Mouse (Mus musculus) 3134 (cell line): Measurements from ENCODE around the gene Frmpd1.

ENCODE experiments used
- DNase-seq: peaks from one replicate; pipeline ENCODE4 v3.0.0-alpha.2; 2011; ENCODE audit warnings: low spot score; ENCODE audit not compliant: insufficient read length; ENCODE audit errors: extremely low read depth

The Frmpd1 gene

GRCm38 (mm10) chr4:45238260-45238659 lies 53.6 kb downstream of the Frmpd1 start:
- DNase-seq, result no peak

DNA sequence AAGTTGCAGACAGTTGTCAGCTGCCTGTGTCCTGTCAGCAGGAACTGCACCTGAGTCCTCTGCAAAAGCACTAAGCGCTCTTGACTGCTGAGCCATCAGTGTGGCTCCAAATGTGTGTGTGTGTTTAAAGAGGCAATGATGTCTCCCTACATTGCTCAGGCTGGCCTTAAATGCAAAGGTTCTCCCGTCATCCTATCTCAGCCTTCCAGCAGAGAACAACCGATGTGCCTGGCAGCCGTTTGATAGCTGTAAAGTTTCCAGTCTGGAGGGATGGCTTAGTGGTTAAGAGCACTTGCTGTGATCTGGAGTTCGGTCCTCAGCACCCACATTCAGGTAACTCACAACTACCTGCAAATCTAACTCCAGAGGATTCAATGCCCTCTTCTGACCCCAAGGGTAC lies 56.7 kb downstream of the Frmpd1 start:
- DNase-seq, result no peak

DNA sequence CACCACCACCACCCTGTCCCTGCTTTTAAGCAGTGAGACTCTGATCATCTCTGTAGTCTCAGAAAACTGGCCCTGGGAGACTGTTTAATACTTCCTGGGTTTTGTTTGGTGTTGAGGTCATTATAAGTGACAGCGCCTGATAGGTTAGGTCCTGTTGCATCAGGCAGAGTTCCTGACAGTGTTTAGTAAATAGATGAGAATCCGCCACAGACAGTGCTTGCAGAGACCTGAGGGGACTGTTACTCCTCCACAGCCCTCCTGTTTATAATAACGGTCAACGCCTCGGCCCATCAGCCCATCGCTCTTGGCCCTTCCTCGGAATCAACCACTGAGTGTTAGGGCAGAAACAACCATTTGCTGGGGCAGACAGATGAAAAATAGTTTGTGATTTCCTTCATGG lies 57.5 kb downstream of the Frmpd1 start:
- no peak for DNase-seq

- DNase-seq, result no peak
Measured at GRCm38 (mm10) chr4:45243211-45243902, 58.7 kb downstream of the Frmpd1 start.

DNA sequence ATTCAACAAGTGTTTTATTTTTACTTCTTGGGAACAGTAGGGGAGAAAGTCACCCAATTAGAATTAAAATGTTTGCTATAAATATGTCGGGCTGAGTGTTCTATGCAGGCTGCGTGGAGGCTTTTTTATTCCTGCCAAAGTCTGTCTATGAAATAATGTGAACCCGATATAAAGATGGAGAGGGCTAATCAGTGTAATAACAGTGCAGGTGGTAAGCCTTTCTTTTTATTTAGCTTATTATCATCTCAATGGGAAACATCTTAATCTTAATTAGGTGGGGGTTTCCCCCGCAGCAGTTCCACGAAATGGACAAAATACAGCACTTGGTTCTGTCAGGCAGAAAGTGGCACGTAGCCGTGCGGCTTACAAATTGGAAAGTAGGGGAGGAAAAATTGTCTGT lies 66.6 kb downstream of the Frmpd1 start:
- DNase-seq, result no peak

- no peak for DNase-seq
Measured at GRCm38 (mm10) chr4:45252861-45253262, 68.2 kb downstream of the Frmpd1 start.

DNA sequence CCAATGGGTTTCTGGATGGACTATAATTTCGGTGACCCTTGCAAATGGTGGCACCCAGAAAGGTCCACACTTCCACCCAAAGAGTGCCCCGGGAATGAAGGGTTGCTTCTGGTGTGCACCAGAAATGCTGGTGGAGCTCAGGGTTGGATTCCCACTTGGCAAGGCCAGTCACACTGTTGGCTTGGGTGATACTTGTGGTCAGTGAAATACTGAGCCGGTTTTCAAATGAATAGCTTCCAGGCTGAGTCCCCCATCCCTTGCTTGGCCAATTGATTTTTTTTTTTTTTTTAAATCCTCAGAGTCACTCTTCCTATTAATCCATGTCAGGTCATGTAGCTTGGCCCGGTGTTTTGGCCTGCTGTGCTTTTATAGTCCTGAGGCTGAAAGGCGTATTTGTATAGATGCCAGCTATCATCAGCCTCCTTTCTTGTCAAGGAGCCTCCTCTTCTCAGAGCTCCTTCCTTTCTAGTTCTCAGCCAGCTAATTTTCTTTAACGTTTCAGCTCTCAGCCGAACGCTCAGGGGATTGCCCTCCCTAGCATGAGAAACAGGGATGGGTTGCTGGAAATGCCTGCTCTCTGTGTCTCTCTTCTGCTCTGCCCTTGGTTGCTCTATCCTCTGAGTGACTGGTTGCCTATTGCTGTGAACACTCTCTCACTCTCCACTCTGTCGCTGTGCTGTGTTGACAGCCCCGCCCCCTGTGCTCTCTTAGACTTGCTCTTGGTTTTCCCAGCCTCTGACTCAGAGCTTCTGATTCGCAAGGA lies 69.3 kb downstream of the Frmpd1 start:
- DNase-seq, result no peak

DNA sequence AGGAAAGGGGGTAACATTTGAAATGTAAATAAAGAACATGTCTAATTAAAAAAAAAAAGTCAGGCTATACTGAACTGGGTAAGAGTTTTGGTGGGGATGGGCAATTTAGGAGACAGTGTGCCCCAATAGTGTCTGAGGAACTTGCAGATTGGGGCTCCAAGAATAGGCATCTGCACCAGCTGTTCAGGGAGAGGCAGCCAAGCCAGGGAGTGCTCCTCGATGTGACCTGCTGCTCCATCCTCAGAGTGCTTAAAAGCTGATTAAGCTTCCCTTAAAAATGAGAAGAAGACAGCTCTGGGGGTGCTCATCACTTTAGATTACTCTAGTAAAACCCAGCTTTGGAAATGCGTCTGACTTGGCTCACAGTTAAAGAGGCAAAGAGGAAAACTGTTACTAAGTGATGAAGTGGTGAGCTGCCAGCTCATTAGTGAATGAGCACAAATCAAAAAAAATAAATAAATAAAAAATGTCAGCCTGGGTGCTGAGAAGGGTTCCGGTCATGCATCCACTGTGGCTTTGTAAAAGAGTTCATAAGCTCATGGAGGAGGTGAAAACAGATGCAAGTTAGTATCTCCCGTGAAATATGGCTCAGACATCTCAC lies 74.7 kb downstream of the Frmpd1 start:
- DNase-seq, result no peak

DNA sequence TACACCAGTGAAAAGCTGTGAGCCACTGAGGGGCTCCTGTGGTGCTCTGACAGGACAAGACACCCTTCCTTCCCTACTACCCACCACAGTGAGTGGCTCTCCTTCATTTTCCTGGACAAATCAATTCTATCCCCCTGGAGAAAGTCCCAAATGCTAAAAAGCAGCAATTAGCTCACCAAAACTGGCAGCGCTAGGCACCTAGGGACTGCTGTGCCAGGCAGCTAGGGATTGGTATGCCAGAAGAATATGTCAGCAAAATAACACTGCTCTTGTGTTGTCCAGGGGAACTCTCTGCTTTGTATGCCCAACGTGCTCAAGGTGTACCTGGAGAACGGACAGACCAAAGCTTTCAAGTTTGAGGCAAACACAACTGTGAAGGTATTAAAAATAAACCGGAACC lies 76.9 kb downstream of the Frmpd1 start:
- no peak for DNase-seq

DNA sequence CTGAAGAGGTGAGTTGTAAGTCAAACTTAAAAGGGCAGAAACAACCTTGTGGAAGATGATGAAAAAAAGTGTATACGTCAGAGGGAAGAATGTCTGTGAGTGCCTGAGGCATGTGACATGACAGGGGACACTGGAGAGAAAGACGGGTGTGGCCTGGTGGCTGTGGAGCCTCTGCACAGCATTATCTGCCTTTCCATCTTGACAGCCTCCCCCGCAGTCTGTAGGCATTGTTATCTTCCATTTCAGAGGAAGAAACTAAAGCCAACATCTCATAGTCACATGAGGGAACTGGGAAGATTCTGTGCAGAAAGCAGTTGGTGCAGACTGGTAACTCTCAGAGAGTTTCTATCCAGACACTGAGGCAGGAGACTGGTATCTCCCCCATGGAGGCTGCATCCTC lies 83.2 kb downstream of the Frmpd1 start:
- DNase-seq, result no peak

DNA sequence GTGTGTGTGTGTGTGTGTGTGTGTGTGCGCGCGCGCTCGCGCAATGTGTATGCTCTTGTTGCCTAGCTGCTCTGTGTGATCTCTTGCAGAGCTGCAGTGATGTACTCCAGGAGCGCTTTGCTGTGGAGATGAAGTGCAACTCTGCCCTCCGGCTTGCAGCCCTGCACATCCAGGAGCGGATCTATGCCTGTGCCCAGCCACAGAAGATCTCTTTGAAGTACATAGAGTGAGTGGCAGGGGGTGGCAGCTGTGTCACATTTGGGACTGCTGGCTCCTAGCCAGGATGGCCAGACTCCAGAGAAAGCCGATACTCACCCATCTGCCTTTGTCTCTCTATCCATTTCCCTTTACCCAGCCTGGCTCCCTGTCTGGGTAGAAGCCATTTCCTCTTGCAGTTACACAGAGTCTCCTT lies 86.4 kb downstream of the Frmpd1 start:
- DNase-seq, result no peak

GRCm38 (mm10) chr4:45275770-45276169 lies 91.1 kb downstream of the Frmpd1 start:
- no peak for DNase-seq

- peak; percentile 28 for DNase-seq
Measured at GRCm38 (mm10) chr4:45279292-45279691, 94.6 kb downstream of the Frmpd1 start.

DNA sequence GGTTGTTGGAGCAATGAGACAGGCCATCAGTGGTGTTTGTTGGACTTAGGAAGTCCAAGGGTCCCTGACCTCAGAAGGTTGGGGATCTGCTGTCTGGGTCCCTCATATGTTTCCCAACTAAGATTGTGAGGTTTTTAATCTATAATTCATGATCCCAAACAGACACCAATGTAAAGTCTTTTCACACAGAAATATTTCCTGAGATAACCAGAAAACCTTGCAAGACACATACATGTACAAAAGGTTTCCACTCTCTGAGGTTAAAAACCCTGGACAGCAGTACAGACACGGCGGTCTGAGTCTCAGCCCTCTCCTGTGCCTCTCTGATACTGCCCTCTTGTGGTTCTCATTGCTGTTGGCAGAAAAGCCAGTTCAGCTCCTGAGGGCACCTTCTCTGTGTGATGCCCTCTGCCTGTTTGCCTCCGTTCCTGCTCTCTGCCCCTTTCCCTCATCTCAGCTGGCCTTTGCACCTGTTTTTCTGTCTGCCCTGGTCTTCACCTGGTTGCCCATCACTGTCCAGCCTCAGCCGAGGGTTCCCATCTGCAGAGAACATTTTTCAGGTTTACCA lies 95.4 kb downstream of the Frmpd1 start:
- DNase-seq, result no peak

DNA sequence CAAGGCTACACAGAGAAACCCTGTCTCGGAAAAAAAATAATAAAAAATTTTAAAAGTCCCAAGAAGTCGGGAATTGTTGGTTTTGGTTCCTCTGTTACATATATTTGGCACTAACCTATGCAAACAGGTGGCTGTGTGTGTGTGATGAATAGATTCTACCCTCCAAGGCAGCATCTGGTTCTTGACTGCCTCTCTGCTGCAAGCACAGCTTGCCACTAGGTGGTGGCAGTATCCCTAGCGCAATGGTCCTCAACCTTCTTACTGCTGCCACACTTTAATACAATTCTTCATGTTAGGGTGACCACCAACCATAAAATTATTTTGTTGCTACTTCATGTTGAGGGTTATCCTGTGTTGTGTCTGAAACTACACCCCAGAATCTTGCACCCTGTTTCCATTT lies 101.6 kb downstream of the Frmpd1 start:
- no peak for DNase-seq

DNA sequence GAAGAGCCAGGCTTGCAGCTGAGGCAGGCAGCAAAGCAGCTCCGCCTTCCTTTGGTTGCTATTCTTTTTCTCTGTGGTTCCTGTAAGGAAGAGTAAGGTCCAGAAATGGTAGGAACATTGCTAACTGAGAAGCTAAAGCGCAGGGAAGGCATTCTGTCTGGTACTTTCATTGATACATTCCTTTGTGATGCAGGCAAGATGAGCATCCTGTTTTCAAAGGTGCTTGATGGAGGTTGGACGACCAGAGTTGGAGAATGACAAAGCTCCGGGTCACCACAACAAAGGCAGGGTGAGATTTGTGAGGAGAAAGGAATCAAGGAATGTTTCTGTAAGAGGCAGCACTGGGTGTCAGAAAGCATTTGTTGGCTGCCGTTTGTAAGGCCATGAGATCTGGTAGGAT lies 103.2 kb downstream of the Frmpd1 start:
- no peak for DNase-seq

DNA sequence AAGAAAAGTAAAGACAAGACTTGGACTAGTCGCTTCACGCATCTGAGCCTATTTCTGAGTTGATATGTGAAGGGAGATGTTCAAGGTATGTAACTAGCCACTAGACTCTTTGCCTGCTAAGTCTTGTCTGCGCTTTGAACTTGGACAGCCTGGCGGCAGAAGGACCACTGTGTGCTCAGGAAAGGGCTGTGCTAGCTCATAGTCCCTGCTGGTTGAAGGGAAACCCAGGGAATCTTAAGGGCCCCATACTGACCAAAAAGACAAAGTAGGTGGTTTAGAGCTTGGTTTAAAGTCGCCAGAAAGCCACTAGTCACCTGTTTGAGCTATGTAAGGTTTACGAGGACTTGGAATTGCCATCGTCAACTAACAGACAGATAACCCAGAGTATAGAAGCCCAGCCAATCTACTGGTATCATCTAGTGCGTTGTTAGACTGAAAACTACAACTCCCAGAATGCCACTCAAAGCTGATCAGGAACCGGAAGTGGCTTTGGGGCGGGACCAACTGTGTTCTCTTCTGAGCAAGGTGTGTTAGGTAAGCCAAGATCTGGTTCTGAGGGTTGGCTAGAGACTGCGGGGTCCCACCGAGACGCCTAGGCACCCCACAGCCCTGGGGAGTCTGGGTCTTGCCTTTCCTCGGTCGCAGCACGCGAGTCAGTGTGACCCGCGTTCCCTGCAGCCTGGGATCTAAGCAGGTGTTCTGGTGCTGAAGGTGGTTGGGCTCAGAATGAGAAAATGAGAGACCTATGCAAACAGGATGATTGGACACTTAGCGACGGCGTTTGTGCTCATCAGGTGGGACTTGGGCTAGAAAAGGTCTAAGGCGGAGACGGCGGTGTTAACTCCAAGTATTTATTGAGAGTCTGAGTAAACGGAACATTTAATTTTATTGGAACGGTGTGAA lies 112.2 kb downstream of the Frmpd1 start, which contains the start of gene Trmt10b:
Trmt10b (plus strand) TSS at position 466 of the 903 bp plus-strand sequence.
- DNase-seq, result peak; percentile 82

DNA sequence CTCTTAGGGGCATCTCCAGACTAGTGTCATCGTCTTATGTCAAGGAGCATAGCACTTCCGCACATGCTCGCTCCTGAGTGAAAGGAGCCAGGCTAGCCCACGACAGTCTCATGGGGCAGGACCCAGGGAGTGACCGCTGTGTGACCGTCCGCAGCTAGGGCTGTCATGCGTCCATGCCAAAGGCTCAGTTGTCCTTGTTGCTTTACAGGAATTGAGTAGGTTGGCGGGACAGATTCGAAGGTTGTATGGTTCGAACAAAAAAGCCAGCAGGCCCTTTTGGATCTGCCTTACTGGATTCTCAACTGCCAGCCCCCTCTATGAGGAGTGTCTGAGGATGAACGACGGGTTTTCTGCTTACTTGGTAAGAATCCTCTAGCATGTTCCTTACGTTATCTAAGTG lies 120.9 kb downstream of the Frmpd1 start:
- no peak for DNase-seq

- DNase-seq, result no peak
Measured at GRCm38 (mm10) chr4:45308046-45308445, 123.4 kb downstream of the Frmpd1 start.

DNA sequence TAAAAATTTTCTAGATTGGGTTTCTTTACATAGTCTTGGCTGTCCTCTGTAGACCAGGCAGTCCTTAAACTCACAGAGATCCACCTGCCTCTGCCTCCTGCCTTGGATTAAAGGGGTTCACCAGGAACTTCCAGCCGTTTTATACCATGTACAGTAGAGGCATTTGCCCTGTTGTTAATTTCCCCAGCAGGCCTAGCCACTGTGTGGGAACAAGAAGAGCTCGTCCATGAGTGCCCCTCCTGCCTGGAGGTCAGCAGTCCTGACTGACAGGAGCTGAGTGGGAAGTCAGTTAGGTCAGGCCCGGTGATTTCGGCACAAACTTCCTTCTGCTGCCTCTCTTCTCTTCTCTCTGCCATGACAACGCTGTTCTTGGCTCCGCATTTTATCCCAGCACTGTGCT lies 123.9 kb downstream of the Frmpd1 start:
- no peak for DNase-seq

DNA sequence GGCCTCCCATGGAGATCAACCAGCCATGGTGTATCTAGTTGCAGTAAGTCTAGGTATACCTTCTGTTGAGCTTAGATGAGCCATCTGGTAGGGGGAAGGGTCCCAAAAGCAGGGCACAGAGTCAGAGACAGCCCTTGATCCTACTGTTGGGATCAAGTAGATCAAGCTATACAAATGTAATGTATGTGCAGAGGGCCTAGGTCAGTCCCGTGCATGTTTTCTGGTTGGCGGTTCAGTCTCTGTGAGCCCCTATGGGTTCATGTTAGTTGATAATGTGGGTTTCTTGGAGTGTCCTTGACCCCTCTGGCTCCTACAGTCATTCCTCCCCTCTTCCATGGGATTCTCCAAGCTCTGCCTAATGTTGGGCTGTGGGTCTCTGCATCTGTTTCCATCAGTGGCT lies 126.4 kb downstream of the Frmpd1 start:
- no peak for DNase-seq
